Mouse (Mus musculus) liver, embryonic 14.5 days (tissue): Measurements from ENCODE around the gene Zscan21. TPM values are rescaled to one million over a fixed set of nuclear protein-coding genes. Genes with fewer than 3 reads are reported as not detected.
"Not testable (repeated sequence)": the region's sequence is repeated elsewhere in the genome, so short reads cannot be mapped to it uniquely, and the experiment has no call there.

Source experiments
- ATAC-seq: fragments of 200-750 bp; cut with Nextera tagmentation; 2 replicates; pipeline ENCODE4 v1.8.0; 2017; ENCODE audit warnings: moderate number of reproducible peaks, mild to moderate bottlenecking, moderate library complexity; ENCODE audit not compliant: insufficient read depth
- DNase-seq, 3 experiments: peaks; one replicate each; pipeline ENCODE4 v3.0.0-alpha.2; 2012 to 2013; ENCODE audit warnings: low read depth in 3 of 3, low spot score in 3 of 3
- H3K27ac ChIP-seq: fragments of 300-500 bp; sonication (generic); 2 replicates; pipeline ENCODE4 v1.5.1; 2014; ENCODE audit warnings: moderate library complexity, mild to moderate bottlenecking, control low read depth, inconsistent platforms
- H3K27me3 ChIP-seq: fragments of 300-500 bp; sonication (generic); 2 replicates; pipeline ENCODE4 v1.6.1; 2014; ENCODE audit warnings: mild to moderate bottlenecking, low read length, moderate library complexity; ENCODE audit not compliant: control insufficient read depth, insufficient read depth
- H3K36me3 ChIP-seq: fragments of 300-500 bp; sonication (generic); replicated peaks from 2 replicates; pipeline ENCODE4 v1.6.1; 2014; ENCODE audit warnings: low read depth; ENCODE audit not compliant: control insufficient read depth, insufficient read depth
- H3K4me1 ChIP-seq, 2 experiments: fragments of 200-500 bp in 1 of 2; fragments of 300-500 bp in 1 of 2; sonication (generic) in 1 of 2; replicated peaks; 2 replicates each; pipeline ENCODE4 v1.6.1; 2012 to 2014; ENCODE audit warnings: antibody characterized with exemption in 1 of 2, inconsistent platforms in 1 of 2, low read length in 1 of 2; ENCODE audit not compliant: control insufficient read depth in 2 of 2, insufficient read depth in 2 of 2
- H3K4me2 ChIP-seq: fragments of 300-500 bp; sonication (generic); 2 replicates; pipeline ENCODE4 v1.6.1; 2014; ENCODE audit warnings: low read depth, mild to moderate bottlenecking, control low read depth, moderate library complexity
- H3K4me3 ChIP-seq, 2 experiments: fragments of 200-500 bp in 1 of 2; fragments of 300-500 bp in 1 of 2; sonication (generic) in 1 of 2; 2 replicates each; pipeline ENCODE4 v1.5.1; 2012 to 2014; ENCODE audit warnings: low read depth in 2 of 2, low read length in 2 of 2, mild to moderate bottlenecking in 2 of 2, control low read depth in 1 of 2, inconsistent platforms in 1 of 2, moderate library complexity in 1 of 2; ENCODE audit not compliant: insufficient read depth in 1 of 2
- H3K9ac ChIP-seq: fragments of 300-500 bp; sonication (generic); replicated peaks from 2 replicates; pipeline ENCODE4 v1.6.1; 2014; ENCODE audit warnings: mild to moderate bottlenecking, control low read depth, moderate library complexity
- H3K9me3 ChIP-seq: fragments of 300-500 bp; sonication (generic); 2 replicates; pipeline ENCODE4 v1.6.1; 2016; ENCODE audit warnings: low read length, mixed read lengths; ENCODE audit not compliant: control insufficient read depth
- CTCF ChIP-seq: IDR thresholded peaks from 2 replicates; pipeline ENCODE4 v1.5.1; 2016; ENCODE audit warnings: antibody characterized with exemption, low read depth, control low read depth
- EP300 ChIP-seq: IDR thresholded peaks from 2 replicates; pipeline ENCODE4 v1.6.1; 2016; ENCODE audit warnings: antibody characterized with exemption, low read depth
- WGBS: fragments of 180-500 bp; shearing (Covaris S2); extraction: QIAGEN DNeasy Blood & Tissue Kit; methylation state at CpG from one replicate; pipeline ENCODE4 v1.1.7; 2014; ENCODE audit not compliant: insufficient replicate concordance; 5-methylcytosine and 5-hydroxymethylcytosine counted together
- polyA plus RNA-seq, 2 experiments: library from polyadenylated mRNA; depleted of rRNA in 1 of 2; stranded (reverse) in 1 of 2; unstranded in 1 of 2; fragments of >200 nt; fragmentation: Nextera tagmentation in 1 of 2; extraction: Ambion mirVana in 1 of 2; gene quantifications; 2 replicates each; pipeline versions ENCODE4 v1.2.1 to v1.2.3; 2012 to 2014

Zscan21 gene
- polyA plus RNA-seq, 2 experiments = 7.7 to 13.3 TPM

DNA sequence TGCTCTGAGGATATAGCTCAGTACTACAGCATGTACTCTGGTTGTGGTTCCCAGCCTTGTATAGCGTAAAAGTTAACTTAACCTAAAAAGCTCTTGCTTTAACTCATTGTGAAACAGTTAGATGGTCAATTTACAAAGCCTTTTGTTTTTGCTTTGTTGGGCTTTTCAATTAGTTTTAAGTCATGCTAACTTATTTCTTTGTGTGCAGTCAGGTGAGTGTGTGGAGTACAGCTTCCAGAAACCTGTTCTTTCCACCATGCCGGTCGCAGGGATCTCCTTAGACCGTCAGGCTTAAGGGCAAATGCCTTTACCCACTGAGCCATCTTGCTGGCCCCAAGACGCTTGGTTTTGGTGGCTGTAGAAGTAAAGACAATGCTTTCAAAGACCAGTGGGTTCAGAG, 26.0 kb upstream of the Zscan21 start:
- Histone ChIP-seq H3K4me2 (no peak overlapping the region), H3K27ac (no peak overlapping the region), H3K9ac (no peak overlapping the region), H3K4me1 (peaks cover 6 to 12% of the 10 kb centered on the region in 2 experiments; a peak in 3 of 4 replicates), H3K9me3 (no peaks in the 10 kb centered on the region), H3K36me3 (peaks cover 20% of the 10 kb centered on the region), H3K27me3 (no peaks in the 10 kb centered on the region), H3K4me3 (no peak overlapping the region)
- ATAC-seq = no peak
- DNase-seq = no peak
- 92% methylated on average over 5 of the region's 5 CpGs for WGBS
- TF ChIP-seq CTCF (no peak), EP300 (no peak)

DNA sequence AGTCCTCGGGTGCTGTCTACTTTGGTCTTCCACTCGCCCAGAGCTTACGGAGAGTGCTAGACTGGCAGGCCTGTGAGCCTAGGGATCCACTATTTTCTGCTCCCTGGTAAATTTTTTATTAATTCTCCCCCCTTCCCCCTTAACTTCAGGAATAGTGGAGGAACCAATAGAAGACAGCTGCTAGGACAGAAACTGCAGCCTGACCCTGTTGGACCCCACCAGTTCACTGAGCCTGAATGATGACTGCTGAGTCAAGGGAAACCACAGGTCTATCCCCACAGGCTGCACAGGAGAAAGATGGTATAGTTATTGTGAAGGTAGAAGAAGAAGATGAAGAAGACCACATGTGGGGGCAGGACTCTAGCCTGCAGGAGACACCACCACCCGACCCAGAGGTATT, 23.9 kb upstream of the Zscan21 start:
- DNase-seq (no peak), ATAC-seq (no peak)
- no peak overlapping the region for H3K4me3 ChIP-seq
- H3K9ac ChIP-seq = no peak overlapping the region
- H3K9me3 ChIP-seq = no peaks in the 10 kb centered on the region
- no peaks in the 10 kb centered on the region for H3K27me3 ChIP-seq
- 83% methylated on average over 4 of the region's 4 CpGs for WGBS
- peaks cover 6 to 10% of the 10 kb centered on the region in 2 experiments; a peak in 3 of 4 replicates for H3K4me1 ChIP-seq
- peaks cover 38% of the 10 kb centered on the region for H3K36me3 ChIP-seq
- H3K27ac ChIP-seq = no peak overlapping the region
- H3K4me2 ChIP-seq = no peak overlapping the region
- TF ChIP-seq EP300 (no peak), CTCF (no peak)

DNA sequence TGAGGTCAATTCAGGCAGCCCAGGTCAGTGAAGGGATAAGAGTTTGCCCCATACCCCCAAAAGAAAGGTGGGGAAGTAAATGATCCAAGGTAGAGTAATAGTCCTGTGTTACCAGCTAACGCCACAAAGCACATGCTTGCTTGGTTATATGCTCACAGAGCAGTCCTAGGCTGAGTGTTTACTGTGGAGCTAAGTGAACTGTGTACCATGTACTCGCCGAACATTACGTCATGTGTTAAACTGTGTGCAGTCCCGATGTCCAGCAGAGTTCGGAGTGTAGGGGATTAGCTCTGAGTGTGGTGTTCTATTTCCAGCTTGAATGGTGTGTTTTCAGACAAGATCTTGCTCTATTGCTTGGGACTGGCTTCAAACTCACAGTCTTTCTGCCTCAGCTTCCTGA, 22.2 kb upstream of the Zscan21 start:
- peaks cover 52% of the 10 kb centered on the region for H3K36me3 ChIP-seq
- H3K27ac ChIP-seq = no peak overlapping the region
- no peaks in the 10 kb centered on the region for H3K9me3 ChIP-seq
- no peaks in the 10 kb centered on the region for H3K27me3 ChIP-seq
- H3K4me1 ChIP-seq = no peaks in the 10 kb centered on the region; a peak in 1 of 4 replicates
- no peak overlapping the region for H3K9ac ChIP-seq
- H3K4me2 ChIP-seq = no peak overlapping the region
- DNase-seq = no peak
- TF ChIP-seq EP300 = no peak
- TF ChIP-seq CTCF = no peak
- 75% methylated on average over 6 of the region's 6 CpGs for WGBS
- ATAC-seq = peak; percentile 62
- H3K4me3 ChIP-seq = no peak overlapping the region

- WGBS = 77% methylated on average over 2 of the region's 2 CpGs
- no peaks in the 10 kb centered on the region for H3K9me3 ChIP-seq
Measured at GRCm38 (mm10) chr5:138104976-138105375, 11.7 kb upstream of the Zscan21 start.

GRCm38 (mm10) chr5:138107130-138107529, 9.6 kb upstream of the Zscan21 start:
- H3K4me2 ChIP-seq = no peak overlapping the region
- no peak overlapping the region for H3K27ac ChIP-seq
- H3K4me1 ChIP-seq = no peaks in the 10 kb centered on the region
- WGBS = 50% methylated on average over 3 of the region's 3 CpGs
- H3K9ac ChIP-seq = no peak overlapping the region
- no peak overlapping the region for H3K4me3 ChIP-seq
- DNase-seq (no peak), ATAC-seq (no peak)
- no peaks in the 10 kb centered on the region for H3K9me3 ChIP-seq
- peaks cover 18% of the 10 kb centered on the region for H3K36me3 ChIP-seq
- TF ChIP-seq EP300 = no peak
- no peaks in the 10 kb centered on the region for H3K27me3 ChIP-seq

More at GRCm38 (mm10) chr5:138104976-138105375, 11.7 kb upstream of the Zscan21 start:
- peaks cover 39% of the 10 kb centered on the region for H3K36me3 ChIP-seq
- H3K4me3 ChIP-seq = no peak overlapping the region
- H3K4me1 ChIP-seq = no peaks in the 10 kb centered on the region
- H3K4me2 ChIP-seq = no peak overlapping the region
- H3K27ac ChIP-seq = no peak overlapping the region
- ATAC-seq = no peak
- TF ChIP-seq CTCF (no peak), EP300 (no peak)
- H3K9ac ChIP-seq = no peak overlapping the region
- no peaks in the 10 kb centered on the region for H3K27me3 ChIP-seq
- no peak for DNase-seq

DNA sequence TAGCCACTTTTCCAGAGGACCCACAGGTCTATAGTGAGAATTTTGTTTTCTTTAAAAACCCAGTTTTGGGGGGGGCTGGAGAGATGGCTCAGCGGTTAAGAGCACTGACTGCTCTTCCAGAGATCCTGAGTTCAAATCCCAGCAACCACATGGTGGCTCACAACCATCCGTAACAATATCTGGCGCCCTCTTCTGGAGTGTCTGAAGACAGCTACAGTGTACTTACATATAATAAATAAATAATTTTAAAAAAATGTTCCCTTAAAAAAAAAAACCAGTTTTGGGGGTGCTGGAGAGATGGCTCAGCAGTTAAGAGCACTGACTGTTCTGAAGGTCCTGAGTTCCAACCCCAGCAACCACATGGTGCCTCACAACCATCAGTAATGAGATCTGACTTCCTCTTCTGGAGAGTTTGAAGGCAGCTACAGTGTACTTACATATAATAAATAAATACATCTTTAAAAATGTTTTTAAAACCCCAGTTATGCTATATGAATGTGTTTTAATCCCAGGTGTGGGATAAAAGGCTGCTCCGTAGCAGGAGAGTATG, 6.8 kb upstream of the Zscan21 start:
- H3K9me3 ChIP-seq, H3K4me3 ChIP-seq, H3K9ac ChIP-seq, H3K27me3 ChIP-seq, H3K36me3 ChIP-seq, H3K4me1 ChIP-seq, H3K27ac ChIP-seq, H3K4me2 ChIP-seq, DNase-seq, ATAC-seq: not testable (repeated sequence)
- WGBS = 69% methylated on average over 4 of the region's 4 CpGs
